Mouse (Mus musculus): ENCODE results near the gene Slc17a7. TPM values are rescaled to one million over a fixed set of nuclear protein-coding genes. Genes with fewer than 3 reads are reported as not detected.

Slc17a7 gene
- polyA plus RNA-seq, 1 experiment from 2014 or later = 0.51 TPM

DNA sequence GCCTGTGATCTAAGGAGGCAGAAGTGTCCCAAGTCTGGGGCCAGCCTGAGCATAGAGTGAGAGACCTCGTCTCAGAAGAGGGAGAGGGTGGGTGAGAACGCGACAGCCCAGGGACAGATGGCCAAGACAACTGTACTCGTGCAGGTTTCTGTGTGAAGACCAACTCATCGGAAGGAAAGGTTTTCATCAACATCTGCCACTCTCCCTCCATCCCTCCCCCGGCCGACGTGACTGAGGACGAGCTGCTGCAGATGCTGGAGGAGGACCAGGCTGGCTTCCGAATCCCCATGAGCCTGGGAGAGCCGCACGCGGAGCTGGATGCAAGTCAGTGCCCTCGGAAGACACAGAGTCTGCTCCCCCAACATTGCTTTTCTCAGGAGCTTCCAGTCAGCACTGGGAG, 6.3 kb upstream of the Slc17a7 start:
- peaks cover 8% of the 10 kb centered on the region; the same call in 1 of the 2 replicates for H3K4me1 ChIP-seq (ENCODE audit: control insufficient read depth, insufficient read depth, low read length)
- no peak overlapping the region for H3K27ac ChIP-seq (ENCODE audit: low read depth, low read length)
- no peak for DNase-seq (ENCODE audit: low spot score, missing footprints)
- no peak for ATAC-seq (ENCODE audit: low FRiP score)
- H3K4me3 ChIP-seq (ENCODE audit: low read depth, low read length) = no peak overlapping the region
- H3K27me3 ChIP-seq (ENCODE audit: control insufficient read depth, insufficient read depth, low read length) = no peaks in the 10 kb centered on the region
- H3K36me3 ChIP-seq (ENCODE audit: control insufficient read depth, insufficient read depth, low read length) = no peaks in the 10 kb centered on the region; the same call in 1 of the 2 replicates
- H3K9me3 ChIP-seq (ENCODE audit: control insufficient read depth, low read length) = no peaks in the 10 kb centered on the region
- H3K9ac ChIP-seq (ENCODE audit: low read length) = no peak overlapping the region
- WGBS = 94% methylated on average over 14 of the region's 14 CpGs
- no peak overlapping the region for H3K4me2 ChIP-seq

DNA sequence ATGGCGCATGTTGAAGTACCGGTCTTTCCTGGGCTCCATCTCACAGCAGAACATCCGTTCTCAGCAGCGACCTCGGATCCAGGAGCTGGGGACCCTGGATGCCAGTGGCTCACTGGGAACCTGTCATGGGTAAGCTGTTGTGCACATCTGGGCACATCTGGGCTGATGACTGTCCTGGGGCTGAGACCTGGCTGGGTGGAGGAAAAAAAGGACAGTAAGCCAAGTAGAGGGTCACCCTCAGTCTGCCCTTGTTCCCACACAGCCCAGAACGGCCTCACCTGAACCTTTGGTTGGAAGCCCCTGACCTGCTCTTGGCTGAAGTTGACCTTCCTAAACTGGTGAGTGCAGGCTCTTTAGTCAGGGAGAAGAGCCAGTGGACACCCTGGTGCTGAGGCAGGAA, 4.8 kb upstream of the Slc17a7 start:
- no peaks in the 10 kb centered on the region; the same call in 1 of the 2 replicates for H3K36me3 ChIP-seq (ENCODE audit: control insufficient read depth, insufficient read depth, low read length)
- peaks cover 6% of the 10 kb centered on the region for H3K4me1 ChIP-seq (ENCODE audit: control insufficient read depth, insufficient read depth, low read length)
- peaks cover 14% of the 10 kb centered on the region for H3K27me3 ChIP-seq (ENCODE audit: control insufficient read depth, insufficient read depth, low read length)
- no peak overlapping the region for H3K4me2 ChIP-seq
- H3K27ac ChIP-seq (ENCODE audit: low read depth, low read length) = no peak overlapping the region
- H3K9ac ChIP-seq (ENCODE audit: low read length) = no peak overlapping the region
- DNase-seq (ENCODE audit: low spot score, missing footprints) (no peak), ATAC-seq (ENCODE audit: low FRiP score) (no peak)
- H3K9me3 ChIP-seq (ENCODE audit: control insufficient read depth, low read length) = no peaks in the 10 kb centered on the region
- WGBS = 92% methylated on average over 6 of the region's 6 CpGs
- no peak overlapping the region for H3K4me3 ChIP-seq (ENCODE audit: low read depth, low read length)

DNA sequence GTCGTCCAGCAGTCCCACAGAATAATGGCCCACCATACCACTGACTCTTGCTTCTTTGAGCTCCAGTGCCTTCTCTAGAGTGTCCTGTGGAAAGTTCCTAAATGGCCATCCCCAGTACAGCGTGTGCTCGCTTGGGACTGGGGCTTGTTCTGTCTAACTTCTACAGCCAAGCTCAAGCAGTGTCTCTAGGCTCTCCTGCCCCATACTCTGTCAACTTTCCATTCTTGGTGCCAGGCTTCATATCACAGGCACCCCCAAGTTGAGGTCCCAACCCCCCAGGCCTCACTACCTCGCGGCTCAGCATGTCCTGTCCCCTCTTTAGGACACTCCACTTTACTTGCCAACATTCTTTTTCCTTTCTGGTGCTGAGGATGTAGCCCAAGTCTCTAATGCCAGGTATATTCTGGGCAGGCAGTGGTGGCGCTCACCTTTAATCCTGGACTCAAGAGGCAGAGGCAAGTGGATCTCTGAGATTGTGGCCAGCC, 3.4 kb upstream of the Slc17a7 start:
- no peak overlapping the region for H3K4me3 ChIP-seq (ENCODE audit: low read depth, low read length)
- peaks cover 28% of the 10 kb centered on the region for H3K27me3 ChIP-seq (ENCODE audit: control insufficient read depth, insufficient read depth, low read length)
- no peak overlapping the region for H3K27ac ChIP-seq (ENCODE audit: low read depth, low read length)
- H3K36me3 ChIP-seq (ENCODE audit: control insufficient read depth, insufficient read depth, low read length) = no peaks in the 10 kb centered on the region; the same call in 1 of the 2 replicates
- DNase-seq (ENCODE audit: low spot score, missing footprints) (no peak), ATAC-seq (ENCODE audit: low FRiP score) (no peak)
- WGBS = 95% methylated on average over 6 of the region's 6 CpGs
- no peak overlapping the region for H3K9ac ChIP-seq (ENCODE audit: low read length)
- H3K4me1 ChIP-seq (ENCODE audit: control insufficient read depth, insufficient read depth, low read length) = peaks cover 5% of the 10 kb centered on the region
- H3K9me3 ChIP-seq (ENCODE audit: control insufficient read depth, low read length) = no peaks in the 10 kb centered on the region
- H3K4me2 ChIP-seq = no peak overlapping the region

DNA sequence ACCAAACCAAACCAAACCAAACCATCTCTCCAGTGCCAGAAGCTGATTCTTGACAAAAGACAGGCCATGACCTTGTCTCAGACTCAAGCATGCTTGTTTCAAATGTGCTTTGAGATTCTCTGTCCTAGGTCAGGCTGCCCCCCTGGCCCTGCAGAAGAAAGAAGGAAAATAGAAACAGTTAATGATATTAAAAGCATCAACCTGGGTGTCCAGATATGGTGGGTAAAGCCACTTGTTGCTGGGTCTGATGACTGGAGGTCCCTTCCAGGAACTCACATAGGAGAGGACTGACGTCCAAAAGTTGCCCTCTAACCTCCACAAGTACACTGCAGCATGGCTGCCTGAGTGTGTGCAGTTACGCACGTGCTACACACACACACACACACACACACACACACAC, 2.9 kb upstream of the Slc17a7 start:
- no peak overlapping the region for H3K27ac ChIP-seq (ENCODE audit: low read depth, low read length)
- H3K27me3 ChIP-seq (ENCODE audit: control insufficient read depth, insufficient read depth, low read length) = peaks cover 33% of the 10 kb centered on the region
- WGBS = 93% methylated on average over 3 of the region's 3 CpGs
- H3K4me2 ChIP-seq = no peak overlapping the region
- no peak for ATAC-seq (ENCODE audit: low FRiP score)
- no peak for DNase-seq (ENCODE audit: low spot score, missing footprints)
- no peaks in the 10 kb centered on the region for H3K9me3 ChIP-seq (ENCODE audit: control insufficient read depth, low read length)
- peaks cover 5% of the 10 kb centered on the region for H3K4me1 ChIP-seq (ENCODE audit: control insufficient read depth, insufficient read depth, low read length)
- H3K36me3 ChIP-seq (ENCODE audit: control insufficient read depth, insufficient read depth, low read length) = no peaks in the 10 kb centered on the region; the same call in 1 of the 2 replicates
- H3K4me3 ChIP-seq (ENCODE audit: low read depth, low read length) = no peak overlapping the region
- H3K9ac ChIP-seq (ENCODE audit: low read length) = no peak overlapping the region

DNA sequence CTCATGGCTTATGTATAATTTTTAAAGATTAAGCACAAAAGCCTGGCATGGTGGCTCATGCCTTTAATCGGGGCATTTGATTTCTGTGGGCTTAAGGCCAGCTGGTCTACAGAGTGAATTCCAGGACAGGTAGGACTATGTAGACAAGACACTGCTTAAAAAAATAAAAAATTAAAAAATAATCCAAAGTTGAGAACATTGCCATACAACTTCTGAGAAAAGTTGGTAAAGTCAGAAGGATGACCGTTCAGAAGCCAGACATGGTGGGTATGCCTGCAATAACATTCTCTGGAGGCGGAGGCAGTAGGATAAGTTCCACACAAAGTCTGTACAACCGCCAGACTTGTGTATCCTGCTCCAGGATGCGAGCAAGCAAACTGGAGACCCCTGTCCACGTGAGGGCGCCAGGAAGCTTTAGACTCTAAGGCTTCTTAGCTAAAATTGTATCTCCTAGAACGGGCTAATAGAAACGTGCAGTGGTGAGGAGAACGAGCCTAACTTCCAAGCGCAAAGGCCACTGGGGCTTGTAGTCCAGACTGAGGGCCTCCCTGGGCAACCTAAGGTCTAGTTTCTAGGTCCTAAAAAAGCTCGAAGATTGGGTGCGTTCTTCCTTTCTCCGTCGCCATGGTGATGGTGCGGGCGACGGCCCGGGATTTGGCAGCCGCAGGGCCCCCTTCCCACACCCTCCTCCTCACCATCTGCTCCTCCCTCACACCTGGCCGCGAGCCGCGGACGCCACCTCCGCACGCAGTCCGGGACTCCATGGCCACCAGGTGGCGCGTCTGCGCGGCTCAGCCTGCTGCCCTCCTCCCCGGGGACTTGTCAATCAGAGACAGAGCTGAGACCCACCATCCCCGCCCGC, 1.9 kb upstream of the Slc17a7 start:
- H3K4me3 ChIP-seq (ENCODE audit: low read depth, low read length) = peak overlapping the region; percentile 29
- 5% methylated on average over 35 of the region's 35 CpGs for WGBS
- H3K4me2 ChIP-seq = peak overlapping the region; percentile 55
- no peak overlapping the region for H3K27ac ChIP-seq (ENCODE audit: low read depth, low read length)
- H3K4me1 ChIP-seq (ENCODE audit: control insufficient read depth, insufficient read depth, low read length) = peaks cover 5% of the 10 kb centered on the region
- no peak overlapping the region for H3K9ac ChIP-seq (ENCODE audit: low read length)
- peak; percentile 89 for ATAC-seq (ENCODE audit: low FRiP score)
- DNase-seq (ENCODE audit: low spot score, missing footprints) = peak; percentile 98
- peaks cover 42% of the 10 kb centered on the region for H3K27me3 ChIP-seq (ENCODE audit: control insufficient read depth, insufficient read depth, low read length)
- no peaks in the 10 kb centered on the region for H3K9me3 ChIP-seq (ENCODE audit: control insufficient read depth, low read length)
- no peaks in the 10 kb centered on the region; the same call in 1 of the 2 replicates for H3K36me3 ChIP-seq (ENCODE audit: control insufficient read depth, insufficient read depth, low read length)

DNA sequence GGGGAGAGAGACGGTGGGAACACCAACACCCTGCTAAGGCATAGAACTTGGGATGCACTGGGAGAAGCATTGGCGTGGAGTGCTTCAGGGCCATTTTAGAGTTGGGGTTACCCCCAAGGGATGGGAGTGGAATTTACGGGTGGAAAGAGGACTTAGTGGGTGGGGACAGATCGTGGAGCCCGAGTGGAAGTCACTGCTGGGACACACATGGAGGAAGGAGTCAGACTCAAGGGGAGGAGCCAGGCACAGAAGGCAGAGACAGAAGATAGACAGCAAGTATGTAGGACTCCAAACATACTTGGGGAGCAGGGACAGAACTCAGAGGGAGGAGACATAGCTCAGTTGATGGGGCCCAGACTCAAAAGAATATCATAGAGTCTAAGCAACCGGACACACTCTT, 1.2 kb upstream of the Slc17a7 start:
- H3K4me1 ChIP-seq (ENCODE audit: control insufficient read depth, insufficient read depth, low read length) = peaks cover 5% of the 10 kb centered on the region
- H3K27ac ChIP-seq (ENCODE audit: low read depth, low read length) = no peak overlapping the region
- DNase-seq (ENCODE audit: low spot score, missing footprints) (no peak), ATAC-seq (ENCODE audit: low FRiP score) (peak; percentile 12; the same call in 1 of the 2 replicates)
- H3K27me3 ChIP-seq (ENCODE audit: control insufficient read depth, insufficient read depth, low read length) = peaks cover 49% of the 10 kb centered on the region
- WGBS = 27% methylated on average over 6 of the region's 6 CpGs
- H3K4me3 ChIP-seq (ENCODE audit: low read depth, low read length) = no peak overlapping the region
- H3K36me3 ChIP-seq (ENCODE audit: control insufficient read depth, insufficient read depth, low read length) = no peaks in the 10 kb centered on the region; the same call in 1 of the 2 replicates
- no peak overlapping the region for H3K9ac ChIP-seq (ENCODE audit: low read length)
- H3K9me3 ChIP-seq (ENCODE audit: control insufficient read depth, low read length) = no peaks in the 10 kb centered on the region
- peak overlapping the region; percentile 55 for H3K4me2 ChIP-seq

DNA sequence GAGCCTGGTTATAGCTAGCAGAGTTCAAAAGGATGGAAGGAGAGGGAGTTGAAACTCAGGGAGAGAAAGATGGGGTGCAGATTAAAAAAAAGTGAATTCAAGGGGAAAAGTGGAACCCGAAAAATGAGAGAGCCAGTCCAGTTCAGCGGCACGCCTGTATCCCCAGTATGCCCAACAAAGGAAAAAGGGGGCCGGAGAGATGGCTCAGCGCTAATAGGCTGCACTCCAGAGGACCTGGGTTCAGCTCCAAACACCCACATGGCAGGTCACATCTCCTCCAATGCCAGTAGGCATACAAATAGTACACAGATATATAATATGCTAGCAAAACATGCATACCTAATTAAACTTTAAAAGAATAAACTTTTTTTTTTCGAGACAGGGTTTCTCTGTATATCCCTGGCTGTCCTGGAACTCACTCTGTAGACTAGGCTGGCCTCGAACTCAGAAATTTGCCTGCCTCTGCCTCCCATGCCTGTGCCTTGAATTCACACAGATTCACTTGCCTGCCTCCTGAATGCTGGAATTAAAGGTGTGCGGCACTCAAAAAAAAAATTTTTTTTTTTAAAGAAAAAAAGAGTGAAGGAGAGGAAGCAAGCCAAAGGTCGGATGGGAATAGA, 643 bp upstream of the Slc17a7 start:
- WGBS = 66% methylated on average over 9 of the region's 9 CpGs
- ATAC-seq (ENCODE audit: low FRiP score) = no peak
- Histone ChIP-seq H3K4me1 (ENCODE audit: control insufficient read depth, insufficient read depth, low read length) (peaks cover 5% of the 10 kb centered on the region), H3K9ac (ENCODE audit: low read length) (no peak overlapping the region), H3K4me2 (no peak overlapping the region), H3K27ac (ENCODE audit: low read depth, low read length) (no peak overlapping the region), H3K4me3 (ENCODE audit: low read depth, low read length) (peak overlapping the region; percentile 34; the same call in 1 of the 2 replicates), H3K9me3 (ENCODE audit: control insufficient read depth, low read length) (no peaks in the 10 kb centered on the region), H3K27me3 (ENCODE audit: control insufficient read depth, insufficient read depth, low read length) (peaks cover 55% of the 10 kb centered on the region), H3K36me3 (ENCODE audit: control insufficient read depth, insufficient read depth, low read length) (no peaks in the 10 kb centered on the region; the same call in 1 of the 2 replicates)
- no peak for DNase-seq (ENCODE audit: low spot score, missing footprints)

DNA sequence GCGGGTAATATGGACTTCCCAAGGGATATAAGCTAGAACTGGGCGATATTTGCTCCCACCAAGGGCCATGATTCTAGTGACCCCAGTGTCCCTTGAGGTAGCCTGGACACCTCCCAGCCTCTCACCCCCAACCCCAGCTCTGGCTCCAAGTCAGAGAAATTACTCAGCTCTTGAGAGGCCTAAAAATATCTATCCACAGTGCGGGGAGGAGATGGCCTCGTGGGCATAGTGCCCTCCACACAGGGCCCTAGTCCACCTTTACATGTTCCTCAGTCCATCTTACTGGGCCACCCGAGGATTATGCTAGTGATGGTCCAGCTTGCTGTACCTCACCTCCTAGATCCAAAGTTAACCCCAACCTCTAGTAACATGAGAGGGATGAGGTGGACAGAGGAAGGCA, 1.1 kb downstream of the Slc17a7 start:
- H3K4me3 ChIP-seq (ENCODE audit: low read depth, low read length) = no peak overlapping the region
- H3K27ac ChIP-seq (ENCODE audit: low read depth, low read length) = no peak overlapping the region
- peaks cover 5% of the 10 kb centered on the region for H3K4me1 ChIP-seq (ENCODE audit: control insufficient read depth, insufficient read depth, low read length)
- no peak overlapping the region for H3K9ac ChIP-seq (ENCODE audit: low read length)
- ATAC-seq (ENCODE audit: low FRiP score) = no peak
- no peaks in the 10 kb centered on the region for H3K36me3 ChIP-seq (ENCODE audit: control insufficient read depth, insufficient read depth, low read length)
- no peak overlapping the region for H3K4me2 ChIP-seq
- peaks cover 3% of the 10 kb centered on the region; the same call in 1 of the 2 replicates for H3K9me3 ChIP-seq (ENCODE audit: control insufficient read depth, low read length)
- 64% methylated on average over 5 of the region's 5 CpGs for WGBS
- peaks cover 70% of the 10 kb centered on the region for H3K27me3 ChIP-seq (ENCODE audit: control insufficient read depth, insufficient read depth, low read length)
- no peak for DNase-seq (ENCODE audit: low spot score, missing footprints)

DNA sequence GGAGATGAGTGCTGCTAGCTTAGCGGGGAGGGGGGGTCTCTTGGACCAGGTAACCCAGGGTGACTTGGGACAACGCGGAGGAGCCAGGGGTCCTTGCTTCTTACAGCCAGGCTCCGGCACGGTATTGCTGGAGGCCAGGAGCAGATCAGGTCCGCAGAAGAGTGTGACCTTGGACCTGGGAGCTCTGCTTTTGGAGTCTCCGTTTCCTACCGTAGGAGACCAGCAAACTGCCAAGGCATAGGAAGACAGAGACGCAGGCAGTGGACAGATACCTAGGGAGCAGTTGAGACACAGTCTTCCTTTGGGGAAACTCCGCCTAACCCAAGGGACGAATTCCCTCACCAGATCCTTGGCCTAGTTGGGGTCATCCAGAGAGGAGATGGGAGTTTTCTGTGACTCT, 2.0 kb downstream of the Slc17a7 start:
- no peak for ATAC-seq (ENCODE audit: low FRiP score)
- H3K4me2 ChIP-seq = no peak overlapping the region

More for the DNA sequence above, 2.0 kb downstream of the Slc17a7 start:
- H3K4me1 ChIP-seq (ENCODE audit: control insufficient read depth, insufficient read depth, low read length) = peaks cover 5% of the 10 kb centered on the region
- peaks cover 8% of the 10 kb centered on the region; the same call in 1 of the 2 replicates for H3K9me3 ChIP-seq (ENCODE audit: control insufficient read depth, low read length)
- H3K4me3 ChIP-seq (ENCODE audit: low read depth, low read length) = no peak overlapping the region
- H3K27ac ChIP-seq (ENCODE audit: low read depth, low read length) = no peak overlapping the region
- no peak for DNase-seq (ENCODE audit: low spot score, missing footprints)
- peaks cover 70% of the 10 kb centered on the region for H3K27me3 ChIP-seq (ENCODE audit: control insufficient read depth, insufficient read depth, low read length)
- no peaks in the 10 kb centered on the region for H3K36me3 ChIP-seq (ENCODE audit: control insufficient read depth, insufficient read depth, low read length)
- 41% methylated on average over 11 of the region's 11 CpGs for WGBS
- no peak overlapping the region for H3K9ac ChIP-seq (ENCODE audit: low read length)

Measured in midbrain, embryonic 11.5 days (tissue).